8 mouse cellular contexts compared by ENCODE assay signal in genomic region chr11:85830901-85831341, GRCm38 (mm10). TPM values are rescaled to one million over a fixed set of nuclear protein-coding genes. Genes with fewer than 3 reads are reported as not detected.
A peak's percentile ranks its signal among the peaks of the same experiment; 100 is the strongest.
DNase-seq lines count a peak whose midpoint lies in the region; ATAC-seq lines count a peak whose summit lies in the region.
"Had no signal": no experiment of that assay in that cellular context is flagged by ENCODE, and none has a peak within 500 bp of the region (broad histone marks: within the 10 kb centered on the region; RNA-seq: fewer than 3 reads in every experiment).

No protein-coding gene starts in this region.

- no peak overlapping the region for H3K27ac ChIP-seq in liver, embryonic 12.5 days
- H3K27ac ChIP-seq in embryonic facial prominence, embryonic 12.5 days: peak overlapping the region; percentile 98
- H3K27ac ChIP-seq in kidney, embryonic 16.5 days (ENCODE audit: low read length): peak overlapping the region; percentile 87

- ATAC-seq in liver, embryonic 12.5 days: no peak
- no peak for ATAC-seq in embryonic facial prominence, embryonic 12.5 days (ENCODE audit: insufficient number of reproducible peaks, insufficient read depth, low FRiP score, low TSS enrichment)
- ATAC-seq in kidney, embryonic 16.5 days (ENCODE audit: low FRiP score, low TSS enrichment): no peak
- ATAC-seq in cerebellum, adult (ENCODE audit: insufficient number of reproducible peaks, low FRiP score, low TSS enrichment): no peak

- H3K9me3 ChIP-seq in liver, embryonic 12.5 days (replicated peaks): no peaks in the 10 kb centered on the region
- H3K9me3 ChIP-seq in embryonic facial prominence, embryonic 12.5 days: no peaks in the 10 kb centered on the region
- no peaks in the 10 kb centered on the region for H3K9me3 ChIP-seq in kidney, embryonic 16.5 days (ENCODE audit: low read length)

- H3K36me3 ChIP-seq in liver, embryonic 12.5 days: no peaks in the 10 kb centered on the region
- peaks cover 3% of the 10 kb centered on the region; the same call in 1 of the 2 replicates for H3K36me3 ChIP-seq in embryonic facial prominence, embryonic 12.5 days
- no peaks in the 10 kb centered on the region for H3K36me3 ChIP-seq in kidney, embryonic 16.5 days (ENCODE audit: insufficient read depth, low read length)

- no peak overlapping the region for H3K4me2 ChIP-seq in liver, embryonic 12.5 days
- peak overlapping the region; percentile 72 for H3K4me2 ChIP-seq in embryonic facial prominence, embryonic 12.5 days (replicated peaks)
- H3K4me2 ChIP-seq in kidney, embryonic 16.5 days (replicated peaks; ENCODE audit: low read depth, low read length): peak overlapping the region; percentile 79

- 2% methylated on average over 17 of the region's 17 CpGs for WGBS in liver, embryonic 12.5 days (ENCODE audit: insufficient replicate concordance)
- WGBS in embryonic facial prominence, embryonic 12.5 days: under 1% methylated on average over 17 of the region's 17 CpGs
- 5% methylated on average over 17 of the region's 17 CpGs for WGBS in kidney, embryonic 16.5 days

- H3K27me3 ChIP-seq in liver, embryonic 12.5 days (replicated peaks): peaks cover 100% of the 10 kb centered on the region
- H3K27me3 ChIP-seq in embryonic facial prominence, embryonic 12.5 days: peaks cover 49% of the 10 kb centered on the region
- peaks cover 41% of the 10 kb centered on the region for H3K27me3 ChIP-seq in kidney, embryonic 16.5 days (ENCODE audit: insufficient read depth, low read length)

- peaks cover 55% of the 10 kb centered on the region for H3K4me1 ChIP-seq in liver, embryonic 12.5 days
- H3K4me1 ChIP-seq in embryonic facial prominence, embryonic 12.5 days: peaks cover 45% of the 10 kb centered on the region
- H3K4me1 ChIP-seq in kidney, embryonic 16.5 days (ENCODE audit: insufficient read depth, low read length): peaks cover 48% of the 10 kb centered on the region

- DNase-seq in liver: peak; percentile 39
- peak; percentile 78 for DNase-seq in retina, embryonic 14.5 days (ENCODE audit: low spot score)
- no peak for DNase-seq in thymus, postnatal 25 days

- no peak overlapping the region for H3K9ac ChIP-seq in liver, embryonic 12.5 days
- peak overlapping the region; percentile 99 for H3K9ac ChIP-seq in embryonic facial prominence, embryonic 12.5 days
- H3K9ac ChIP-seq in kidney, embryonic 16.5 days (replicated peaks; ENCODE audit: low read length): peak overlapping the region; percentile 70

- no peak overlapping the region for H3K4me3 ChIP-seq in liver, embryonic 12.5 days
- H3K4me3 ChIP-seq in embryonic facial prominence, embryonic 12.5 days: peak overlapping the region; percentile 54
- H3K4me3 ChIP-seq in kidney, embryonic 16.5 days (ENCODE audit: low read length): peak overlapping the region; percentile 74

RNA-seq across cellular contexts. Expression of gene Tbx2, which starts 1.4 kb away (rescaled TPM):
- polyA plus RNA-seq in liver, embryonic 12.5 days (2016; fragmentation: Nextera tagmentation; extraction: Ambion mirVana): 1.1 and 1.4 TPM in 2 replicates
- 20.5 and 21.6 TPM in 2 replicates for polyA plus RNA-seq in embryonic facial prominence, embryonic 12.5 days (2016; fragmentation: Nextera tagmentation; extraction: Ambion mirVana)
- 10.3 TPM in 2 replicates for polyA plus RNA-seq in kidney, embryonic 16.5 days (2015; fragmentation: Nextera tagmentation; extraction: Ambion mirVana)

RNA-seq across cellular contexts. Expression of gene Gm11444, which starts 19.2 kb away (rescaled TPM):
- polyA plus RNA-seq in liver, embryonic 12.5 days (2016; fragmentation: Nextera tagmentation; extraction: Ambion mirVana): not detected in 2 replicates
- 0.43 TPM in 1 of 2 replicates, not detected in the other for polyA plus RNA-seq in embryonic facial prominence, embryonic 12.5 days (2016; fragmentation: Nextera tagmentation; extraction: Ambion mirVana)
- not detected in 2 replicates for polyA plus RNA-seq in kidney, embryonic 16.5 days (2015; fragmentation: Nextera tagmentation; extraction: Ambion mirVana)
- polyA plus RNA-seq: large intestine, adult 2 months had no signal

RNA-seq across cellular contexts. Expression of gene Tbx4, which starts 55.3 kb away (rescaled TPM):
- 0.12 and 0.35 TPM in 2 replicates for polyA plus RNA-seq in liver, embryonic 12.5 days (2016; fragmentation: Nextera tagmentation; extraction: Ambion mirVana)
- 2.2 and 2.4 TPM in 2 replicates for polyA plus RNA-seq in embryonic facial prominence, embryonic 12.5 days (2016; fragmentation: Nextera tagmentation; extraction: Ambion mirVana)
- polyA plus RNA-seq in kidney, embryonic 16.5 days (2015; fragmentation: Nextera tagmentation; extraction: Ambion mirVana): 0.24 and 1.7 TPM in 2 replicates
